Mouse (Mus musculus) cerebellum, adult 2 months (tissue): ENCODE results near the gene Medag. TPM values are rescaled to one million over a fixed set of nuclear protein-coding genes. Genes with fewer than 3 reads are reported as not detected.
A peak's percentile ranks its signal among the peaks of the same experiment; 100 is the strongest.

Experiments
- DNase-seq, 2 experiments: peaks; one replicate each; pipeline ENCODE4 v3.0.0; 2021
- H3K27ac ChIP-seq: fragments of 200-500 bp; 2 replicates; pipeline ENCODE4 v1.5.1; 2012; ENCODE audit warnings: low read length, control low read depth, inconsistent platforms; ENCODE audit not compliant: insufficient read depth
- H3K27me3 ChIP-seq: fragments of 200-500 bp; 2 replicates; pipeline ENCODE4 v1.6.1; 2012; ENCODE audit warnings: inconsistent platforms, mild to moderate bottlenecking, low read length, moderate library complexity; ENCODE audit not compliant: control insufficient read depth, insufficient read depth
- H3K4me1 ChIP-seq: fragments of 200-500 bp; 2 replicates; pipeline ENCODE4 v1.6.1; 2011; ENCODE audit warnings: low read length; ENCODE audit not compliant: control insufficient read depth, insufficient read depth
- H3K4me3 ChIP-seq: fragments of 200-500 bp; replicated peaks from 2 replicates; pipeline ENCODE3; 2011; ENCODE audit warnings: mild to moderate bottlenecking, low read depth, low read length, control low read depth; ENCODE audit not compliant: insufficient read depth
- CTCF ChIP-seq: fragments of 200-500 bp; IDR thresholded peaks from 2 replicates; pipeline ENCODE4 v1.5.1; 2011; ENCODE audit warnings: low read depth, mild to moderate bottlenecking, control low read depth, low read length, moderate library complexity, borderline replicate concordance; ENCODE audit not compliant: insufficient read depth
- POLR2A ChIP-seq: fragments of 200-500 bp; IDR thresholded peaks from 2 replicates; pipeline ENCODE4 v1.6.1; 2011; ENCODE audit warnings: low read length, control low read depth, borderline replicate concordance; ENCODE audit not compliant: insufficient read depth
- WGBS: fragments of 180-500 bp; shearing (Covaris S2); methylation state at CpG from one replicate; pipeline ENCODE4 v1.1.7; 2018; 5-methylcytosine and 5-hydroxymethylcytosine counted together
- polyA plus RNA-seq: library from polyadenylated mRNA; depleted of rRNA; stranded (reverse); fragments of >200 nt; gene quantifications from 2 replicates; pipeline ENCODE4 v1.2.3, GENCODE M21; 2012; rRNA removed

Gene Medag
- 14.2 and 14.7 TPM in 2 replicates for polyA plus RNA-seq

GRCm38 (mm10) chr5:149411509-149412193 lies at the start of gene Medag:
TSS of gene Medag (plus strand) at chr5:149411749.
- Histone ChIP-seq H3K4me3 (peak within 1 kb of the TSS; percentile 65), H3K27ac (peak within 1 kb of the TSS; percentile 77), H3K4me1 (peaks cover 8% of the 10 kb centered on the region; the same call in 1 of the 2 replicates), H3K27me3 (no peaks in the 10 kb centered on the region)
- TF ChIP-seq POLR2A (peak; percentile 60; the same call in 1 of the 2 replicates), CTCF (no peak)
- DNase-seq, result peak; percentile 80 to 86
- WGBS, result 2% methylated on average over 38 of the region's 38 CpGs

- DNase-seq, result no peak
- no peaks in the 10 kb centered on the region for H3K27me3 ChIP-seq
- H3K4me1 ChIP-seq, result no peaks in the 10 kb centered on the region
- no peak for TF ChIP-seq POLR2A
- H3K27ac ChIP-seq, result no peak overlapping the region
- H3K4me3 ChIP-seq, result no peak overlapping the region
- 94% methylated on average over 3 of the region's 3 CpGs for WGBS
Measured at GRCm38 (mm10) chr5:149362626-149363025, 48.9 kb upstream of the Medag start.

GRCm38 (mm10) chr5:149363903-149364755 lies 47.4 kb upstream of the Medag start:
- 56% methylated on average over 16 of the region's 16 CpGs for WGBS
- no peak overlapping the region for H3K4me3 ChIP-seq
- H3K4me1 ChIP-seq, result no peaks in the 10 kb centered on the region
- H3K27me3 ChIP-seq, result no peaks in the 10 kb centered on the region
- TF ChIP-seq POLR2A (no peak), CTCF (no peak)
- H3K27ac ChIP-seq, result no peak overlapping the region
- no peak for DNase-seq

GRCm38 (mm10) chr5:149367011-149367410 lies 44.5 kb upstream of the Medag start:
- H3K27ac ChIP-seq, result no peak overlapping the region
- DNase-seq, result no peak
- H3K4me3 ChIP-seq, result no peak overlapping the region
- H3K4me1 ChIP-seq, result no peaks in the 10 kb centered on the region
- TF ChIP-seq POLR2A (no peak), CTCF (no peak)
- H3K27me3 ChIP-seq, result no peaks in the 10 kb centered on the region
- WGBS, result 69% methylated on average over 2 of the region's 2 CpGs

GRCm38 (mm10) chr5:149367544-149368466 lies 43.7 kb upstream of the Medag start:
- Histone ChIP-seq H3K4me1 (no peaks in the 10 kb centered on the region), H3K27me3 (no peaks in the 10 kb centered on the region)
- WGBS, result 81% methylated on average over 7 of the region's 7 CpGs

GRCm38 (mm10) chr5:149368575-149369312 lies 42.8 kb upstream of the Medag start:
- WGBS, result 68% methylated on average over 12 of the region's 12 CpGs
- peaks cover 6% of the 10 kb centered on the region for H3K4me1 ChIP-seq
- no peak overlapping the region for H3K27ac ChIP-seq

More at GRCm38 (mm10) chr5:149367544-149368466, 43.7 kb upstream of the Medag start:
- no peak overlapping the region for H3K27ac ChIP-seq
- H3K4me3 ChIP-seq, result no peak overlapping the region
- no peak for DNase-seq
- TF ChIP-seq POLR2A (no peak), CTCF (no peak)

GRCm38 (mm10) chr5:149369373-149370035 lies 42.0 kb upstream of the Medag start:
- Histone ChIP-seq H3K4me1 (peaks cover 14% of the 10 kb centered on the region), H3K27me3 (no peaks in the 10 kb centered on the region), H3K27ac (no peak overlapping the region), H3K4me3 (no peak overlapping the region)
- 46% methylated on average over 21 of the region's 21 CpGs for WGBS
- no peak for TF ChIP-seq CTCF
- TF ChIP-seq POLR2A, result no peak
- no peak for DNase-seq

More at GRCm38 (mm10) chr5:149368575-149369312, 42.8 kb upstream of the Medag start:
- H3K27me3 ChIP-seq, result no peaks in the 10 kb centered on the region
- no peak for TF ChIP-seq CTCF
- H3K4me3 ChIP-seq, result no peak overlapping the region
- no peak for DNase-seq
